Comparison of ENCODE assay signal across 1 mouse cellular context in the genomic region with DNA sequence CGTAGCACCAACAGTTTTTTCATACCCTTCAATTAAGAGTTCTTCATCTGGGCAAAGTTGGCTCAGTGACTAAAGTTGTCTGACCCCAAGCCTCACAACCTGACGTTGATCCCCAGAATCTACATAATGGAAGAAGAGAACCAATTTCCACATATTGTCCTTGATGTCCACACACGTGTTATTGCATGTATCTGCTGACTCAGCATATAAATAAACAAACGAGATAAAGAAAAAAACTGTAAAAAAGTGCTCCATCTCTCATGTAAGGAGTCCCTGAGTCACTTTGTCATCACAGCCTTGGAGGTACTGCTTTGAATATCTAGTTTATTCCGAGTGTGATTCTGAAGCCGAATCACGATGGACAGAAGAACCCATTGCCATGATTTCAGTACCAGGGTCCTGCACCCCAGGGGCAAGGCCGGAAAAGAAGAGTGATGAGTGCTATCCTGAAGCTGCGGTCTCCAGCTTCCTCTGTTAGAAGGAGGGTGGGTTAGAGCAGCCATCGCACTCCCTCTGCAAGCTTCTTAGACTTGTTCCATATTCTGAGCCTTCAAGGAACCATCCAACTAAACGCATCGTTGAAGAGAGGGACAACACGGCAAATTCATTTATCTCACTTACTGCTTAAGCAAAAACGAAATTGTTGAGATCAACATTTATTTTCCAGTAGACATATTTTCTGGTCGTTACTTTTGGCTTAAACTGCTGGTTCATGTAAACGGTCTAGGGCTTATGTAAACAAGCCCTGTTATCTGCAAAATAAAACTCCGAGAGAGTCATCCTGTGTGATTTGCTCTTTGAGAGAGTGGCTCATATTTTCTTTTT.
TF ChIP-seq lines count a peak whose summit lies in the region.

No protein-coding gene starts in this region.

TF ChIP-seq in CH12.LX, 34 proteins besides CTCF, POLR2A, EP300 and RAD21 (continued from another document):
- TF ChIP-seq KAT2A (IDR thresholded peaks at IDR 0.05; ENCODE audit: insufficient replicate concordance, low read length) = no peak
